Mouse (Mus musculus) kidney, adult 2 months (tissue): Measurements from ENCODE around the gene Hoxc11.

Experiments
- CTCF ChIP-seq: fragments of 200-500 bp; conservative IDR thresholded peaks from 2 replicates; pipeline ENCODE4 v1.5.1; 2011; ENCODE audit warnings: low read depth, mild to moderate bottlenecking, control low read depth, low read length, moderate library complexity, mixed read lengths; ENCODE audit not compliant: insufficient read depth, insufficient read length
- POLR2A ChIP-seq: fragments of 200-500 bp; IDR thresholded peaks from one replicate; pipeline ENCODE4 v1.6.1; 2011; ENCODE audit warnings: low read depth, low read length, control low read depth

- no peak for TF ChIP-seq CTCF
- no peak for TF ChIP-seq POLR2A
These were observed 3.4 kb upstream of the Hoxc11 start for GRCm38 (mm10) chr15:102950877-102951276.
